Mouse (Mus musculus) right cerebral cortex, postnatal 10 days (tissue): ENCODE data around the gene Rbbp8nl.

Experiments
- DNase-seq, 2 experiments: peaks; one replicate each; pipeline ENCODE4 v3.0.0; 2021; ENCODE audit warnings: low spot score in 2 of 2

Rbbp8nl gene

DNA sequence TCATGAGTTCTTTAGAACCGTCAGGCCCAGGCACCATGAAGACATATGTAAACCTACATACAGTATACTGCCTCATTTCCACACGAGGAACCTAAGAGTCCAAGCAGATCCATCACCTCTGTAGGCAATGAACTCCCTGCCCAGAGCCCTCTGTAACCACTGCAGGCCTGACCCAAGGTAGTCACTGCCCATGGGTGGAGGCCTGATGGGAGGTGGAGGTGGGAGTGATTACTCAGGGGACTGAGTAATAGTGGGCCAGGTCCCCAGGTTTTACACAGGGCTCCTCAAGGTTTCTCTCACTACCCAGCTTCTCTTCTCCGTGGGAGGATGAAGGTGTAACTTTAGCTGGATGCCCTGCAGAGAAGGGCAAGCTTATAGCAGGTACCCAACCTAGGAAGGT, 60.5 kb downstream of the Rbbp8nl start:
- DNase-seq, result no peak

DNA sequence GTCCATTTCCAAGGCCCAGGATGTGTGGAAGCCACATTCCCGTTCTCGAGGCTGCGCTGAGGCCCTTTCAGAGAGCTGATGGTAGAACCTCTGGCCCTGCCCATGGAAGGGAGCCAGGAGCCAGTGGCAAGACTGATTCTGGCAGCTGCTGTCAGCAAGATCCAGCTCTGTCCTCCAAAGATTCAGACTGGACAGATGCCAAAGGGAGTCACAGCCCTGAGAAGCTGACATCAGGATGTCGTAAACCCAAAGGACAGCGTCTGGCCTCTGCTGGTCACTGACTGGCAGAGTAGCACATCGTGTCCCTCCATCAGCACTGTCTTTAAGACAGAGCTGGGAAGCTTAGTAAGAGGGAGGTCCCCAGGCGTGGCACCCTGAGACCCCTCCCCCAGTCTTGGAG, 61.1 kb downstream of the Rbbp8nl start:
- no peak for DNase-seq

DNA sequence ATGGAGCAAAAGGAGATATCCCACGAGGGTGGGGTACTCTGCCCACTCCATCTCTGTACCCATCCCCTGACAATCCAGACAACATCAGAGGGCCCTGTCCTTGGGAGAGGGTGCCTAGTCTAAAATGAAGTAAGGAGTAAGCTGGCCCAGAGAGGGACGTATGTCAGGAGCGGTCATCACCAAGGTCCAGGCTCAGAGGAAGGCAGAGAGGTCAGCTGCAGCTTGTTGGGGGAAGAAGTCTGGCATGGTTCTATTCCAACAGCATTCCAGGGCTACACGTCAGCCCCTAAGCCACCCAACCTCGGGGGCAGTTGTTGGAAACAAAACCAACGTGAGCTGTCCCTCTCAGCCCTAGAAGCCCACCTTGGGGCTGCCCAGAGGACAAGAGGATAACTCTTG, 61.6 kb downstream of the Rbbp8nl start:
- DNase-seq, result no peak
